Mouse (Mus musculus): ENCODE measurements around the gene Hist1h2ab.

Hist1h2ab gene

DNA sequence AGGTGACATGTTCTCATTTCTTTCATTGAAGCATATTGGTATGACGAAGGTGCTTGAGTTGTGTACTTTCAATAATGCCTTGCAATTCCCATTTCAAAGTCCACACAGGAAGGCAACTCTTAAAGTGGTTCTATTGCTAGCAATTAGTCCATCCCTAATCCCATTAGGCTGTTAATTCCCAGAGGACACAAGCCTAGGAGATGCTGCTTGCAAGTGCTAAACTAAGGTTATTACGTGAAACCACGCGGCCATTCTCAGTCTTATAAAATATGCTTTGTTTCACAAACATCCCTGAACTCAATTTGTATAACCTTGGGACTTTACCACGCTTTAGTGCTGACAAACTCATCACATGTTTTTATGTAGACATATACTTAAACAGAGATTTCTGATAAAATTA is 13.8 kb upstream of the Hist1h2ab start:
- no peak for DNase-seq (ENCODE audit: extremely low spot score, low read depth, low spot score)

DNA sequence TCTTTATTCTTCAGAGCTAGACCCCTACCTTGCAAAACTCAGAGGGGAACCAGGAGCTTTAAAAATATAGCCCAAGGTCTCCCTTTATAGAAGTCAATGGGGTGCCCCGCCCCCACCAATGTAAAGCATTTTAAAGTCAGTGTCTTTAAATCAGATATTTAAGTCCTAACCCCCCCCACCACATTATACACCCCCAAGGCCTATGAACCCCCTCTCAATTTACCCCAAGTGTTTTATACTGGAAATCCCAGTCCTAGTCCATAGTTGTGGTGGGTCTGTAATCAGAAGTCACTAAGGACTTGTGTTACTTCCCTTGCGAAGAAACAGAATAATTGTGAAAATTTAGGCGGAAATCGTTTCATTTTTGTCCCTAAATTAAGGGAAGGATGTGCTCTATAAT is 12.9 kb upstream of the Hist1h2ab start:
- DNase-seq (ENCODE audit: extremely low spot score, low read depth, low spot score), result no peak

DNA sequence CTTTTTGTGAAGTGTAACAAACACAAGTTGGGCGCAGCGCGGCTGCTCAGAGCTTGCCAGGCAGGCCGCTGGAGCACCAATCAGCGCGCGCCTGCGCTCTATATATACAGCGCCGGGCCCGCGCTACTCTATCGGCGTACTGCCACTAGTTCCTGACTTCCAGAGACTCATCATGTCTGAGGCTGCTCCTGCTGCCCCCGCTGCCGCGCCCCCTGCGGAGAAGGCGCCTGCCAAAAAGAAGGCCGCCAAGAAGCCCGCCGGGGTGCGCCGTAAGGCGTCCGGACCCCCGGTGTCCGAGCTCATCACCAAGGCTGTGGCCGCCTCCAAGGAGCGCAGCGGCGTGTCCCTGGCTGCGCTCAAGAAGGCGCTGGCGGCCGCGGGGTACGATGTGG is 12.3 kb upstream of the Hist1h2ab start, which contains the start of gene Hist1h1c:
Gene Hist1h1c (plus strand): TSS at position 132 of the 392 bp plus-strand sequence.
- DNase-seq (ENCODE audit: extremely low spot score, low read depth, low spot score), result no peak

DNA sequence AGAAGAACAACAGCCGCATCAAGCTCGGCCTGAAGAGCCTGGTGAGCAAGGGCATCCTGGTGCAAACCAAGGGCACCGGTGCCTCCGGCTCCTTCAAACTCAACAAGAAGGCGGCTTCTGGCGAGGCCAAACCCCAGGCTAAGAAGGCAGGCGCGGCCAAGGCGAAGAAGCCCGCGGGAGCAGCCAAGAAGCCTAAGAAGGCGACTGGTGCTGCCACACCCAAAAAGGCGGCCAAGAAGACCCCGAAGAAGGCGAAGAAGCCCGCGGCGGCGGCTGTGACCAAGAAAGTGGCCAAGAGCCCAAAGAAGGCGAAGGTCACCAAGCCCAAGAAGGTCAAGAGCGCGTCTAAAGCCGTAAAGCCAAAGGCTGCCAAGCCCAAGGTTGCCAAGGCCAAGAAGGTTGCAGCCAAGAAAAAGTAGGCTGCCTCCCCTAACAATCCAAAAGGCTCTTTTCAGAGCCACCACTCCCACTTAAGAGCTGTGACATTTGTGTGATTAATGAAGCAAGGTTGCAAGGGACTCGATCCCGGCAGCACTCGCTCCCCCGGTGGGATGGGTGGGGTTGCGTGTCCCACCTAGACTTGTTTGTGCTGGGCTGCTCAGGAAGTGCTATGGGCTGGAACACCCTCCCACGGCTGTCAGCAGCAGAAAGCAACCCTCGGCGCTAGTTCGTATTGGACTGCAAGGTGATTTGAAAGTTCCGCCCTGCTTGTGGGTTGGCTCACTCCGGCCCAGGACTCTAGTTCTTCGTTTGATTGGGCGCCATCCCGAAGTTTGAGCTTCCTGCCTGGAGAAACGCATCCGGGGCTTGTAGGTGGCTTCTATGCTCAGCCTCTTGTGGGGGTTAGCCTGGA is 11.6 kb upstream of the Hist1h2ab start:
- DNase-seq (ENCODE audit: extremely low spot score, low read depth, low spot score), result peak; percentile 90

DNA sequence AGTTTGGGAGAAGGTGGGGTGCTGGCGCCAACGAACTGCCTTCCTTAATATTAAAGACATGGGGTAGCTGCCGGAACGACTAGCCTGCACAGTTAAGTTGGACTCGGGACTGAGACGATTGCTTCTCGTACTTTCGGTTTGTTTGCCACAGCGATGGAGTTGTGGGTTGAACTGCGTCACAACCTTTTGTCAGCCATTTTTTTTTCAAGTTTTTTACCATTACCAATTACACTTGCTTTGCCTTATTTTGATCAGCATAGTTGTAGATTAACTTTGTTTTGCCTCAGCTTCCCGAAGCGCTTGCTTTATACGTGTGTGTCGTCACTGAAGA is 11.0 kb upstream of the Hist1h2ab start:
- peak; percentile 77 for DNase-seq (ENCODE audit: extremely low spot score, low read depth, low spot score)

DNA sequence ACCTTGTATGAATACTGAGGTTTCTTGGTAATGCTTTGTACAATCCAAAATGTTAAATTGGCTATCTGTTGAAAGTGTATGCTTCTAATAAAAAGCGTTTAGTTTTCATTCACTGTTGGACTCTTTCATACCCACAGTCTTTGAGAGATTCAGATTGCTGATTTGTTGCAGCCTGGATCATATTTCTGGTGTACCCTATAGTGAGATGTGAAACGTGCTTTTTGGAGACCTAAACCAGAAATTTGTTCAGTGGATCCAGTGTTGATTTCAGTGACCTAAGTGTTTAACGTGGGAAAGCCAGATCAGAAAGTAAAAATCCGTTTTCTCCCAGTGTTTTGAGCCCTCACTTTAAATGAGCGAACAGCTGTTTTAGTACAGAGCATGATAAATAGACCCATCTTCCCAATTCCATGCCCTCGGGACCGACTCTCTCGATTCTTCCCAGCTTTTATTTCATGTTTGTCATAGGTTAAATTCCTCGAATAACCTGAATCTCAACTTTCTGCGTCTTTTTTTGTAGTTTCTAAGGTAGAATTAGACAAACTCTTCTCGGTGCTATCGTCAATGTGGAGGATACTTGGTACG is 10.6 kb upstream of the Hist1h2ab start:
- DNase-seq (ENCODE audit: extremely low spot score, low read depth, low spot score), result no peak

DNA sequence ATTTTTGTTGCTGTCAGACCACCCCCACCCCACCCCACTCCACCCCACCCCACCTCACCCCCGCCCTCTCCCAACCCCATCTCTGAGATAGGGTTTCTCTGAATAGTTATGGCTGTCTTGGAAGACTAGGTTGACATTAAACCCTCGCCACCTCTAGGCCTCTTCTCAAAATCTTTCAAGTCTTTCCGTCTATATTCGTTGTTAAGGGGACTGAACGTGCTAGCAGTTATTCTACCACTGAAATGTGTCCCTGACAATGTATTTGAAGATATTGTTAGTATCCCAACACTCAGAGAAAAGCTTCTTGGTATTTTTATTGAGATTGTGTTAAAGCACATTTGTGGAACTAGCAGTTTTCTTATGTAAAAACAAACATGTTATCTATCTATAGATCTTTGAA is 10.0 kb upstream of the Hist1h2ab start:
- no peak for DNase-seq (ENCODE audit: extremely low spot score, low read depth, low spot score)

DNA sequence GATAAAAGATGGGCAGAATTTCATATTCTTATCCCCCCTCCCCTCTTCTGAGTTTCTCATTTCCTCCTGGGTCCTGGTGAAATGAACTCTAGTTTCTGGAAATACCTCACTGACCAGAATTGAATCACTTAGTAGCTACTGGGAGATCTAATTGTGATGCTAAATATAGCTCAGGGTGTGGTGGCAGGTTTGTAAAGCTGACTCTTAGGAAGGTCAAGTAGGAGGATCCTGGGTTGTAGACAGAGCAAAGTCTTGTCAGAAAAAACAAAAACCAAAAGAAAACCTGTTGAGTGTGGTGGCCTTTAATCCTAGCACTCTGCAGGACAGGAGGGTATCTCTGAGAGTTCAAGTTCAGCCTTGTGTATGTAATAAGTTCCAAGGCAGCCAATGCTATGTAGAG is 8.9 kb upstream of the Hist1h2ab start:
- no peak for DNase-seq (ENCODE audit: extremely low spot score, low read depth, low spot score)

DNA sequence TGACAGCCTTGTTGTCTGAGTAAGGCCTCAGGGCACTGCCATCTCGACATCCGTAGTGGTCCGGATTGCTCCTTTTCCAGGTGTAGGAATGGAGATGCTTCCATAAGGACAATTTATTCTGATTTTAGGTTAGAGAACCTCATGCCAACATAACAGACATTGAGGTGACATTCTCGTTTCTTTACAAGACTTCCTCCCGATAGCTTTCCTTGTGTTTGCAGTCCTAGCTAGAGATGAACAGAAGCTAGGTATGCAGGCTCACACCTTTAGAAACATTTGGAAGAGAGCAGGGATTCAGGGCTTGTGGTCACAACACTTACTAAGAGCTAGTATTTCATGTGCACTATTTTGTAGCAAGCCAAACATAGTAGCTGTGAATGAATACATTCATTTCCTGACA is 7.7 kb upstream of the Hist1h2ab start:
- no peak for DNase-seq (ENCODE audit: extremely low spot score, low read depth, low spot score)

DNA sequence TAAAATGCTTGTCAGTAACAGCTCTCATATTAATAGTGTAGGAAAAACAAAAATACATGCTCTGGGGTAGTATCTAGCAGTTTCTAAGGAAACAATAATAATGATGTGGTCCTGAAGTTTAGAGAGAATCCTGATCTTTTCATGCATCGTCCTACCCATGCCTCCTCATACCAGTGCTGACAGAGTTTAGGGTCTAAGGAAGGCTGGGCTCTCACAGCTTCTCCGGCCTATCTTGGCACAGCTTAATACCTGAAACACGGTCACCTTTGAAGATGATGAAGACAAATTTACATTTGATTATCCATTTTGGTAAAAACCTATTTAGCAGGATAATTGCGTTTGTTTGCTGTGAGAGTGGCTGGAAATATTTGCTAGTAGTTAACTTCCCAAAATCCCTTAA is 7.0 kb upstream of the Hist1h2ab start:
- DNase-seq (ENCODE audit: extremely low spot score, low read depth, low spot score), result no peak

DNA sequence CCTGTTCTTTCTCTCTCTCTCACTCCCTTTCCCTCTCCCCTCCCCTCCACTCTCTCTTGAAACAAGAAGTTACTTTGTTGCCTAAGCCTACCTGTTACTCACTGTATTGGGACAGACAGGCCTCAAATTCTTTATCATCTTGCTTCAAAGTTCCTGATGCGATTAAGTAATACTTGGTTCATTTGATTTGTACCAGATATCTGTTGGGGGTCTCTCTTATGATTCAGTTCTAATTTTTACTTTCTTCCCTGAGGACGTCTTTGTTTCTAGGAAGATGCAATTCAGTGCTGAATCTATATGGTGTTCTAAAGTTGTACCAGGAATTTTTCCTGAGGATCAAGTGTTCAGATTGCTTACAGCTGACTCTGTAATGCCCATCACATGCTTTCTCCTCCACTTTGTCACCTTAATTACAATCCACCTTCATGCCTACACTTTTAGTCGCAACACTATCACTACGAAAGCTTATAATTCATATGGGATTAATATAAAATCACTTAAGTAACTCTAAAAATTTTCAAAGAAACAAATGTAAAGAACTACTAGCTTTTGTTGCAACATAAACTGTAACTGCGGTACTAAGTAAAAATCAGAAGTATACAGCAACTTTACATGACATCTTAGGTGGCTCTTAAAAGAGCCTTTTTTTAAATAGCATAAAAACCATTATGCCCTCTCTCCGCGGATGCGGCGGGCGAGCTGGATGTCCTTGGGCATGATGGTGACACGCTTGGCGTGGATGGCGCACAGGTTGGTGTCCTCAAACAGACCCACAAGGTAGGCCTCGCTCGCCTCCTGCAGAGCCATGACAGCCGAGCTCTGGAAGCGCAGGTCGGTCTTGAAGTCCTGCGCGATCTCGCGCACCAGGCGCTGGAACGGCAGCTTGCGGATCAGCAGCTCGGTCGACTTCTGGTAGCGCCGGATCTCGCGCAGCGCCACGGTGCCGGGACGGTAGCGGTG is 6.2 kb upstream of the Hist1h2ab start:
- DNase-seq (ENCODE audit: extremely low spot score, low read depth, low spot score), result peak; percentile 68

DNA sequence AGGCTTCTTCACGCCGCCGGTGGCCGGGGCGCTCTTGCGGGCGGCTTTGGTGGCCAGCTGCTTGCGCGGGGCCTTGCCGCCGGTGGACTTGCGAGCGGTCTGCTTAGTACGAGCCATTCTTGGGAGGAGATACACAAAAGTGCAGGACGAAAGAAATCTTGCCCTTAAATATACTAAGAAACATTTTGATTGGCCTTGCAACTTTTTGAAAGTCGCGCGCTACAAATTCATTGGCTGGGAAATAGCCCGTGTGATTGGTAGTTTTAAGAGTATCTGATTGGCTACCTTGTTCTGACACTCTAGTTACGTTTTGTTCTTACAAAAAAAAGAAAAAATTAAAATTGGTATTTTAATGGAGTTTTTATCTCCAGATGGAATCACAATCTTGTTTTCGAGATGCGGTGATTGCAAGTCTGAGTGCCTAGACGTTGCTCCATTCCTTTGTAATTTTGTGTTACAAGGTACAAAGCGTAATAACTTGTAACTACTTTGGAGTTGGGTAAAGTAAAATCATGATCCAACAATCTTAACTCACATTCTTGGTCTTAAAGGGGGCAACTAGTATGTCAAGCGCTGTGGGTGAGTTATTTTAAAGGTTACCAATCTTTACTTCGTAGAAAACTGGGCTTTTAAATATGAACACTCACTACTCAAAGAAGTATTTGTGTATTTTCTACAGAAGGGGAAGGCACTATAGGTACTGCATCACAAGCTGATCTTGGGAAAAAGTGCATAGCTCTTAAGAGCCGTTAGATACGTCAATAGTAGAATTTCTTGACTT is 5.4 kb upstream of the Hist1h2ab start, which contains the start of gene Hist1h3c:
Gene Hist1h3c (minus strand): TSS at position 222 of the 781 bp plus-strand sequence.
- DNase-seq (ENCODE audit: extremely low spot score, low read depth, low spot score), result peak; percentile 91

DNA sequence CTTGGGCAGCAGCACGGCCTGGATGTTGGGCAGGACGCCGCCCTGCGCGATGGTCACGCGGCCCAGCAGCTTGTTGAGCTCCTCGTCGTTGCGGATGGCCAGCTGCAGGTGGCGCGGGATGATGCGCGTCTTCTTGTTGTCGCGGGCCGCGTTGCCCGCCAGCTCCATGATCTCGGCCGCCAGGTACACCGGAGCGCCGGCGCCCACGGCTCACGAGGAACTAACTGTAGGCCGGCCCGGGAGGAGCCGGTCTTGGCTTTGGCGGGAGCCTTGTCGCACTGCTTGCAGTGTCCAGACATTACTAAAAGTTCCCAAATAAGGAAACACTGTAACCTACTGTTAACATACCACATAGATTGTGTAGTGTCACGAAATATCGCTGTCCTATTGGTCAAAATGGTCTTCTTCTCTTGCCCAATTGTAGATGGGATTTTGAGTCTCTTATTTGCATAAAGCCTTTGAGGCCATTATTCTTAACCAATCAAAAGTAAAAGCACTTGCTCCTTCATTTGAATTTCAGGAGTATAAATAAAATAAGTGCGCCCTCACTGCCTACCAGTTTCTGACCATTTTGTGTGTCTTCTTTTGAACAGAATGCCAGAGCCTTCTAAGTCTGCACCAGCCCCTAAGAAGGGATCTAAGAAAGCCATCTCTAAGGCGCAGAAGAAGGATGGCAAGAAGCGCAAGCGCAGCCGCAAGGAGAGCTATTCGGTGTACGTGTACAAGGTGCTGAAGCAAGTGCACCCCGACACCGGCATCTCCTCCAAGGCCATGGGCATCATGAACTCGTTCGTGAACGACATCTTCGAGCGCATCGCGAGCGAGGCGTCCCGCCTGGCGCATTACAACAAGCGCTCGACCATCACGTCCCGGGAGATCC is 4.5 kb upstream of the Hist1h2ab start, which contains the start of gene Hist1h2bb:
Gene Hist1h2bb (plus strand): TSS at position 534 of the 880 bp plus-strand sequence.
- peak; percentile 93 for DNase-seq (ENCODE audit: extremely low spot score, low read depth, low spot score)

DNA sequence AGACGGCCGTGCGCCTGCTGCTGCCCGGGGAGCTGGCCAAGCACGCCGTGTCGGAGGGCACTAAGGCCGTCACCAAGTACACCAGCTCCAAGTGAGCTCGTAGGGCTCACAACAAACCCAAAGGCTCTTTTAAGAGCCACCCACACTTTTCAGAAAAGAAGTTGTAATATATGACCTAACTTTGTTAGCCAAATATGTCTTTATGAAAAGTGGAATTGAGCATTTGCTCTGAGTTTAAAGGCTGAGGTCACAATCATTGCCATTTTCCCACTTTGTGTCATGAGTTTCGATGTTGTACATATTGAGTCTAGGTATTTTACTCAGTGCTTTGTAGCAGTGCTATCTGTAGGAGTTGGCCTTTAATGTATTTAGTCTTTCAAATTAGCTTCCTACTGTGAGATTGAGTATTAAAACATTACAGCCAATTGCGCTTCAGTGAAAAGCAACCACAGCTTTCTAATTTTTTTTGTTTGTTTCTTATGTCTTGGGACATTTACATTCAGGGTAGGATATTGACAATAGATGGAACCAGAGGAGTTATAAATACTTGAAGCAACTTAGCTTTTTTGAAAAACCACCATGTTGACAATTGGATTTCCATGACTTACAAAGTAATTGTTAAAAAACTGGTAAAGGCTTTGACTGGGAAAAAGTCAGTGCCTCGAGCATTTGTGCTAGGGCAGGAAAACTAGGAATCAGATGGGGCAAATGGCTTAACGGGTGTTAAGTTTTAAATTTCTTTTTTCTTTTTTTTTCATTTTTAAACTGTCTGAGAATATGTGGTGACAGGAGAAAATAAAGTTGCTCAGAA is 3.6 kb upstream of the Hist1h2ab start:
- peak; percentile 62 for DNase-seq (ENCODE audit: extremely low spot score, low read depth, low spot score)

DNA sequence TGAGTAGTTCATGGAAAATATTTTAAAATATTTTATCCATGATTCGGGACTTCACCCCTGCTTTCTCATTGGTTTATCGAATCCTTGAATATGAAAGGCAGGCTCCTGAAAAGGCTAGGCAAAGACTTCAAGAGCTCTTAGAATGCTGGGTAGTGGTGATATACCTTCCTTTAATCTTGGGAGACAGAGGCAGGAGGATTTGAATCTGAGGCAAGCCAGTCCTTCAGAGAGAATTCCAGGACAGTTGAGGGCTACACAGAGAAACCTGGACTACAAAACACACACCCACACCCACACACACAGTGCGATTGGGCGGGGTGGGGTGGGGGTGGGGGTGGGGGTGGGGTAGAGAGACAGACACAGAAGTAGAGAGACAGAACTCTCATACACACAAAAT is 3.0 kb upstream of the Hist1h2ab start:
- DNase-seq (ENCODE audit: extremely low spot score, low read depth, low spot score), result no peak

DNA sequence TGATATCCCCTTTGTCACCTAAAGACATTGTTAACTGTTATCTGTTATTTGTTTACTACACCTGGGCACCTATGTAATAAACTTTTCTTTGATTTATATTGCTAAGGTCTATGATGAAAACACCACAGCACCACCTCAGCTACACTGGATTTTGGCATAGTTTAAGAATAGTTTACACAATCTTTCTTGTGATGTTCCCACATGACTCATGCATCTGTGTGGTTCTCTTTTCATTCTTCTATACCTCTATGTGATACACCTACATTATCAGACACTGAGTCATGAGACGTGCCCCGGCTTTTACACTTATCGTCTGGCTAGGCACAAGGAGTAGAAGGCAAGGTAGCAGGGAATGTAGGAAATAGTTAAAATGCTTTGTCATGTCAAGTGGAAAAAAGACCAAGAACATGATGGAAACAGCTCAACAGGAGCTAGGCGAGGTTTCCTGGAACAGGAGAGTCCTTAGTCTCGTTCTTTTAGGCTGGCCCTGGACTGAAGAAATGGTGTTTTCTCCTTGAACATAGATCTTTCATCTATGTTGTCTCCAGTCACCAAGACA is 1.3 kb upstream of the Hist1h2ab start:
- DNase-seq (ENCODE audit: extremely low spot score, low read depth, low spot score), result no peak

DNA sequence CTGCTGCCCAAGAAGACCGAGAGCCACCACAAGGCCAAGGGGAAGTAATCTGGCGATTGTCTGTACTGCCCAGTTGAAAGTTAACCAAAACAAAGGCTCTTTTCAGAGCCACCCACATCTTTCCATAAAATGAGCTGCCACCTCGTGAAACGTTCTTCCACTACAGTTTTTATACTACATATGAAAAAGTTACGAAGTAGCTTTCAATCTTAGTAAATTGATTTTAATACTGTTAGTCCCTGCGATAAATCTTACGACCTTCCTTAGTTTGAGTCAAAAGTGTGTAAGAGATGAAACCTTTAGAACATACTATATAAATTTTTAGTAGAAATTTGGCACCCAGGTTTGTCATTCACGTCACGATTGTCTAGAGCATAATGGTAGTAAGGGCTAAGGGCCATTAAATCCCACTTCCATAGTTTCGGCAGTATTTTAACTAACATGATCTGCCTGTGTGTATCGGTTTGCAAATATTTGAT is 591 bp downstream of the Hist1h2ab start:
- DNase-seq (ENCODE audit: extremely low spot score, low read depth, low spot score), result peak; percentile 53

DNA sequence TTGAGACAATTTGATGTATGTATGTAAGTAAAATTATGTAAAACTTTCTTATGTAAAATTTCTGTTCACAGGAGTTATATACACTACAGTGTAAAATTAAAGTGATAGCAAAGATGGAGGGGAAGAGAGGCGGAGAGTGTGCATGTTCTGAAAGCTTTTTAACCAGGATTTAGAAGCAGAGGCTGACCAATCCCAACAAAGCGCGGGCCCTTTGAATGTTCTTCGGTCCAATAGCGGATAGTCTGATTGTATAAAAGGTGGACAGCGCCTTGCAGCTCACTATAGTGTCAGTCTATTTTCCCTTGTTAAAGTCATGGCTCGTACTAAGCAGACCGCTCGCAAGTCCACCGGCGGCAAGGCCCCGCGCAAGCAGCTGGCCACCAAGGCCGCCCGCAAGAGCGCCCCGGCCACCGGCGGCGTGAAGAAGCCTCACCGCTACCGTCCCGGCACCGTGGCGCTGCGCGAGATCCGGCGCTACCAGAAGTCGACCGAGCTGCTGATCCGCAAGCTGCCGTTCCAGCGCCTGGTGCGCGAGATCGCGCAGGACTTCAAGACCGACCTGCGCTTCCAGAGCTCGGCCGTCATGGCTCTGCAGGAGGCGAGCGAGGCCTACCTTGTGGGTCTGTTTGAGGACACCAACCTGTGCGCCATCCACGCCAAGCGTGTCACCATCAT is 1.3 kb downstream of the Hist1h2ab start, which contains the start of gene Hist1h3b:
Gene Hist1h3b (plus strand): TSS at position 201 of the 675 bp plus-strand sequence.
- DNase-seq (ENCODE audit: extremely low spot score, low read depth, low spot score), result peak; percentile 92
